ENCODE assay signal across 8 mouse cellular contexts in genomic region chr15:81845724-81846123, GRCm38 (mm10). TPM values are rescaled to one million over a fixed set of nuclear protein-coding genes. Genes with fewer than 3 reads are reported as not detected.
A peak's percentile ranks its signal among the peaks of the same experiment; 100 is the strongest.
DNase-seq lines count a peak whose midpoint lies in the region; ATAC-seq and TF ChIP-seq lines count a peak whose summit lies in the region.

No protein-coding gene starts in this region.

- H3K36me3 ChIP-seq in kidney, embryonic 15.5 days = peaks cover 36% of the 10 kb centered on the region
- peaks cover 26% of the 10 kb centered on the region for H3K36me3 ChIP-seq in thymus, adult 2 months (ENCODE audit: control insufficient read depth, insufficient read depth, low read length)

- H3K9ac ChIP-seq in kidney, embryonic 15.5 days = no peak overlapping the region

- H3K4me3 ChIP-seq in kidney, embryonic 15.5 days (replicated peaks) = no peak overlapping the region
- H3K4me3 ChIP-seq in thymus, adult 2 months (ENCODE audit: control insufficient read depth, insufficient read depth, low read length) = no peak overlapping the region

- 22% methylated on average over 4 of the region's 4 CpGs for WGBS in kidney, embryonic 15.5 days
- 57% methylated on average over 4 of the region's 4 CpGs for WGBS in thymus, adult 2 months

- no peaks in the 10 kb centered on the region for H3K9me3 ChIP-seq in kidney, embryonic 15.5 days (replicated peaks)

- TF ChIP-seq POLR2A in thymus, adult 2 months (IDR thresholded peaks at IDR 0.05; ENCODE audit: control insufficient read depth, extremely low read depth, insufficient read depth, low read length, poor library complexity) = no peak

- H3K4me2 ChIP-seq in kidney, embryonic 15.5 days = no peak overlapping the region

- peak; percentile 37 for DNase-seq in ovary, adult 18-20 months (ENCODE audit: low spot score)
- no peak for DNase-seq in ovary, postnatal 14 days (ENCODE audit: low spot score)
- peak; percentile 68 for DNase-seq in fat pad, adult 2 months (ENCODE audit: extremely low read depth, low read depth, low spot score)
- peak; percentile 95 for DNase-seq in skeletal muscle tissue, adult 2 months (ENCODE audit: low read depth, low spot score)
- no peak for DNase-seq in thymus, adult 2 months
- DNase-seq in right cerebral cortex, adult 18-20 months = no peak
- DNase-seq in layer of hippocampus, adult 9-11 months = no peak

- TF ChIP-seq CTCF in thymus, adult 2 months (IDR thresholded peaks at IDR 0.05; ENCODE audit: borderline replicate concordance, control insufficient read depth, extremely low read depth, insufficient read depth, low read length, poor library complexity) = no peak

- peak overlapping the region; percentile 79 for H3K27ac ChIP-seq in kidney, embryonic 15.5 days
- no peak overlapping the region for H3K27ac ChIP-seq in thymus, adult 2 months (ENCODE audit: control insufficient read depth, insufficient read depth, low read length)

- ATAC-seq in kidney, embryonic 15.5 days (replicated peaks; ENCODE audit: low FRiP score) = peak; percentile 53; the same call in 1 of the 2 replicates

- H3K4me1 ChIP-seq in kidney, embryonic 15.5 days = peaks cover 23% of the 10 kb centered on the region
- H3K4me1 ChIP-seq in thymus, adult 2 months (replicated peaks; ENCODE audit: control insufficient read depth, insufficient read depth, low read length) = peaks cover 20% of the 10 kb centered on the region

- H3K27me3 ChIP-seq in kidney, embryonic 15.5 days = no peaks in the 10 kb centered on the region
- H3K27me3 ChIP-seq in thymus, adult 2 months (ENCODE audit: control insufficient read depth, insufficient read depth, low read length) = no peaks in the 10 kb centered on the region

RNA-seq across cellular contexts. Expression of gene Tob2, which starts 12.9 kb away (rescaled TPM):
- 28.2 and 29.3 TPM in 2 replicates for polyA plus RNA-seq in kidney, embryonic 15.5 days (2015; fragmentation: Nextera tagmentation; extraction: Ambion mirVana)
- polyA plus RNA-seq in thymus, adult 2 months (2012; rRNA removed) = 64.6 and 76.1 TPM in 2 replicates

RNA-seq across cellular contexts. Expression of gene Phf5a, which starts 26.0 kb away (rescaled TPM):
- polyA plus RNA-seq in kidney, embryonic 15.5 days (2015; fragmentation: Nextera tagmentation; extraction: Ambion mirVana) = 159 and 163 TPM in 2 replicates
- polyA plus RNA-seq in thymus, adult 2 months (2012; rRNA removed) = 71.7 and 87.9 TPM in 2 replicates

RNA-seq across cellular contexts. Expression of gene Aco2, which starts 26.4 kb away (rescaled TPM):
- polyA plus RNA-seq in kidney, embryonic 15.5 days (2015; fragmentation: Nextera tagmentation; extraction: Ambion mirVana) = 216 and 224 TPM in 2 replicates
- 342 and 377 TPM in 2 replicates for polyA plus RNA-seq in thymus, adult 2 months (2012; rRNA removed)

RNA-seq across cellular contexts. Expression of gene Tef, which starts 43.5 kb away (rescaled TPM):
- polyA plus RNA-seq in kidney, embryonic 15.5 days (2015; fragmentation: Nextera tagmentation; extraction: Ambion mirVana) = 23.9 and 26.5 TPM in 2 replicates
- polyA plus RNA-seq in thymus, adult 2 months (2012; rRNA removed) = 29.3 and 34.6 TPM in 2 replicates

Comparison
In these comparisons a context has a peak if more than half of its experiments do, and no peak if none do; other contexts are left out.
1. DNase-seq: peak in ovary, adult 18-20 months (single experiment), fat pad, adult 2 months (single experiment) and skeletal muscle tissue, adult 2 months (single experiment); none in ovary, postnatal 14 days (single experiment), thymus, adult 2 months (single experiment), right cerebral cortex, adult 18-20 months (single experiment) and layer of hippocampus, adult 9-11 months (single experiment).